Mouse (Mus musculus) lung, postnatal 14 days (tissue): ENCODE data around the gene Armc9.

ENCODE experiments used
- DNase-seq: peaks from one replicate; pipeline ENCODE4 v3.0.0; 2021

Armc9 gene

DNA sequence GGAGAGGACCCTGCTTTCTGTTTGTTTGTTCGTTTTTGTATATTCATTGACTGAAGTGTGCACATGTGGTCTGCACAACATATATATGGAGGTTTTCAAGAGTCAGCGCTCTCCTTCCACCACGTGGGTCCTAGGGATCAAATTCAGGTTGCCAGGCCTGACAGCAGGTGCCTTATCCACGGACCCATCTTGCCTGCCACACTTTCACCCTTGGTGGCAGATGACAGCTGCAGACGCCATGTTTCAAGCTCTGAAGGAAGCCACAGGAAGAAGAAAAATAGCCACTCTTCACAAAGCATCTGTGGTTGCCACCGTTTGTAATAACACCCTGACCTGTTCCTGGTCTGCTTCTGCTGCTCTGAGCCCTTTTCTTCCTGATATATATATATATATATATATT is 130.7 kb downstream of the Armc9 start:
- no peak for DNase-seq

DNA sequence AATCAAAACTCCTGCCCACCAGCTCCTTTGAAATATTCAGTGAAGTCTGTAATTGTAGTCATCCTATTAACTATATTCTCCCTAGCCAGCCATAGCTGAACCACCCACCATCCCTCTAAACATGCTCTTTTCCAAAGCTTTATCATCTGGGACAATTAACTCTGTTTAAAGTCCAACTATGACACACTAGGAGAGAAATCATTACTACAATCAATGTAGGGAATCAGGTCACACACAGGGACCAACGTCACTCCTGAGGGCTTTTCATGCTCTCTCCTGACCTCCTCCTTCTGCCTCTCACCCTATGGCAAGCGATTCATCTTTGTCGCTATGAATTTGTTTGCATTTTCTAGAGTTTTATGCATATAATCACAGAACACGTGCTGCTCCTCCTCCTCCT is 132.9 kb downstream of the Armc9 start:
- DNase-seq = no peak

DNA sequence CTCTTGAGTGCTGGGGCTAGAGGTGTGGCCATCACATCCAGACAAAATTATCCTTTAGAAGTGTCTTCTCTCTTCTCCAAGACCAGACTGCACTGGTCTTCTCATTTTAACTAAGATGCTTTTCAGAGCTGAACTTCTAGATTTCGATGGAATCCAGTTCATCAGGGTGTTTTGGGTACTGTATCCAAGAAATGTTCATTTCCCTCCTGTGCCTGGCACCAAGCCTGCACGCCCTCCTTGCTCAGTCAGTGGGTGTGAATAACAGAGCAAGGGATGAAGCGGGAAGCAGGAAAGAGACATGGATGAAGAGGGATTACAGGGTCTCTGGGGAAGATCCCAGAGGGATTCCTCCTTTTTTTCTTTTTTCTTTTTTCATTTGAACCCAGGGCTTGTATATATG is 135.9 kb downstream of the Armc9 start:
- DNase-seq = no peak

DNA sequence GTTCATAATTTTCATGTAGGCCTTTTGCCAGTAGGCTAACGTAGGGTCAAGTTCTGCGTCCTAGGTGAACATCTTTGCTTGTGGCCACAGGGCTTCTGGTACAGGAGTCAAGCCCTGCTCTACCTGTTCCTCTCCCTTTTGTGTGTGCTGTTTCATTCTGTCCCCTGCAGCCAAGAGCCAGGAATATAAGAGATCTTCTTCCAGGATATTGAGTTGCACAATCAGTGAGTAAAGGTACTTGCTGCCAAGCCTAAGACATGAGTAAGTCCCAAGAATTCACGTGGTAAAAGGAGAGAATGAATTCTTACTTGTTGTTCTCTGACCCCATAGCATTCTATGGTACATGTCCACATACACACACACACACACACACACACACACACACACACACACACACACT is 138.5 kb downstream of the Armc9 start:
- no peak for DNase-seq

DNA sequence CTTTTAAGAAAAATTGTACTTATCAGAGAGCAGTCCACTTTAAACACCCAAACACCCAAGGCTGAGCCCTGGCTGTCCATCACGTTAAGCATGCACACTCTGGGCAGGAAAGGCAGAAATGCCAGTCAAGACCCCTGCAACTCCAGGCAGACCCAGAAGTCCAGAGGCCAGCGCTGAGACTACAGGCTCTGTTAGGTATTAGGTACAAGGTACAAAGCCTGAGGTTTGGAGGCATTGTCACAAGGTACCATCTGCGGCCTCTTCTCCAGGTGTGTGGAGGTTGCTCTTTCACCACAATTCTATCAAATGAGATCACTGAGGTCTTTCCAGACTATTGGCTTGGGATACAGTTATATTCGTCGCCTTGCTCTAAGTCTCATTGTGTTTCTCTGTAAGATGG is 139.3 kb downstream of the Armc9 start:
- no peak for DNase-seq

DNA sequence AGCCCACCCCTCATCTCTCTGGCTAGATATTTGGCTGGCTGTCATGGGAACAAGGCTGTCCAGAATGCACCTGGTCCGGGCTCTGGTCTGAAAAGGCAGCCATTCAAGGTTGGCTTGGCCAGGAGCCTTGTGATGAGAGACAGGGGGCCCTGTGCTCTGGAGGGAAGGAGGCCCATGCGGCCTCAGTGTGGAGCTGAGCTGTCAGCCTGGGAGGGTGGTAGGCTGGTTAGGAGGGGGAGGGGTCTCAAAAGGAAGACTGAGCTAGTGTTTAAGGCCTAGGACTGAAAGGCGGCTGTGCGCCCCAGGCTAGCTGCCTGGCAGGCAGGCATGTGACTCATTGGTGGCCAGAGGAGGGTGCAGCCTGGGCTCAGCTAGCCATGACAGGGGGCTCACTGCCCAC is 139.9 kb downstream of the Armc9 start:
- no peak for DNase-seq

DNA sequence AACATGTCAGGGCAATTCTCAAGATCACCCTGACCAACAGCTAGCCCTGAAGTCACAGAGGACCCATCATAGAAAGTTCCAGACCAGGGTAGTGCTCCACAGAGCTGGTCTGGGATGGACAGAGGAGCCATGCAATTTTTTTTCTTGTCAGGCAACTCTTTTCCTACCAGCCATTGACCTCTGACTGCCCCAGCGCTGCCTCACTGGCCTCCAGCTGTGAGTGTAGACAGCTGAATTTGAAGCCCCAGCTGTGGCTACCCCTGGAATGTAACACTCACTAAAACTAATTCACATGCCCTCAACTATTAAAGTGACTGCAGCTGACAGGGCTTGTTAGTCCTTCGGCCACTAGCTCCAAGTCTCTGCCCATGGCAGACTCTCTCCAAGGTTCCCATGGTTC is 145.5 kb downstream of the Armc9 start:
- DNase-seq = no peak

DNA sequence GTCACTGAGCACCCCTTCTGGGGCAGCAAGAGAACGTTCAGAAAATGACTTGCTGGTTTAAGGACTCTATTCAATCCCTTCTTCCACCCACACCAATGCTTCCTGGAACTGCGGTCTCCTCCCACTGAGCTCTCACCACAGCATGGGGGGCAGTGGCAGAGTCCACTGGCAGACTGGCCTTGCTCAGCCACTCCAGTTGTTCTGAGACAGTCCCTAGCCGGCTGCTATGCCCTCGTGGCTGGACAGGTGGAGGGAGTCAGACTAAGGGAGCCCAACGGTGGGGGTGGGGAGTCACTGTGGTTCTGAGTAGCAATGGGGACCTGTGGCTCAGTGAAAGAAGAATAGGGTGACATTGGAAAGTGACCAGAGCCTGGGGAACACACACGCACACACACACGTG is 146.2 kb downstream of the Armc9 start:
- no peak for DNase-seq

DNA sequence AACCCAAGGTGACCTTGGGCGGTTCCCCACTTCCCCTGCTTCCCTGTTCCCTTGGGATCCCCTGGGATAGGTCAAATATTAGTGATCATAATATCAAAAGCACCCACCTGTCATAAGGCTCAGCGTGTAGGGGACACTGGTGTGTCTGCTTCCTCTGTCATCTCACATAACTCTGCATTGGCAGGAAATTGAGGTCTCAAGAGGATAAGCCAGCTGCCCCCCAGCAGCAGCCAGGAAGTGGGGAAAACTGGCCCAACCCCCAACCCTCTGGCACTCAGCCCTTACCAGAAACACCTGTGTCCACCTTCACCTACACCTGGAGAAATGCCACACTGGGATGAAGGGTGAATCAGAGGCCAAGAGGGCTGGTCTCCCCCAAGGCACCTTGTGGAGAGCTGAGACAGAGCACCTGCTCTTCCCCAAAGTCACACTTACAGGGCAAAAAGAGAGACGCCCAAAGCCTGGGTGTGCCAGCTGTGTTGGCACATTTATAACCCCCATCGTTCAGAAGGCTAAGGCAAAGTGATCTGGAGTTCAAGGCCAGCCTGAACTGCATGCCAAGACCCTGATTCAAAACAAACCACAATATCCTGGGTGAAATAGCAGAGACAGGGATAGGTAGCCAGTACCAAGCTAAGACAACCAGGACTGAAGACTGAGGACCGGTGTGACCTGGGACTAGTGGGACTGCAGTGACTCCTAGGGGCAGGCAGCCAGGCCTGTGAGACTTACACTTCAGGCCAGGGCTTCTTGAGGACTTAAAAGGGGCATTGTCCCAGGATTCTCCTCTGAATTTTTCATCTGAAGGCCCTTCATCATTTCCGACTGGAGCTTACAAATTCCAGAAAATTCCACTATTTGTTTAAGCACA is 146.9 kb downstream of the Armc9 start:
- DNase-seq = no peak

DNA sequence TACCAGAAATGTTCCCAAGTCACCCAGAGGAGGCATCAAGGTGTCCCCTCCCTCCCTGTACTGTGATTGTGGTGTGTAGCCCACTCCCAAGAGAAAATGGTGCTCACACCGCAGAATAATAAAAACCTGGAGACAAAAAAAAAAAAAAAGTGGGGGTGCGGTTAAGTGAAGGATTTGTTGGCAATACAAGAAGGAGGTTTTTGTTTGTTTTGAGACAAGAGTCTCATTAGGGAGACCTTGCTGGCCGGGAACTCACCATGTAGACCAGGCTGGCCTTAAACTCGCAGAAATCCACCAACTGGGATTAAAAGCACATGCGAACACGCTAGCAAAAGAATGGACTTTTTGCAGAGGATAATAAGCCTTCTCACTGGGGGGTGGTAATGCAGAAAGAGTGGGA is 148.0 kb downstream of the Armc9 start, which contains the start of gene B3gnt7:
Gene B3gnt7 (plus strand): TSS at position 301 of the 400 bp plus-strand sequence.
- no peak for DNase-seq

DNA sequence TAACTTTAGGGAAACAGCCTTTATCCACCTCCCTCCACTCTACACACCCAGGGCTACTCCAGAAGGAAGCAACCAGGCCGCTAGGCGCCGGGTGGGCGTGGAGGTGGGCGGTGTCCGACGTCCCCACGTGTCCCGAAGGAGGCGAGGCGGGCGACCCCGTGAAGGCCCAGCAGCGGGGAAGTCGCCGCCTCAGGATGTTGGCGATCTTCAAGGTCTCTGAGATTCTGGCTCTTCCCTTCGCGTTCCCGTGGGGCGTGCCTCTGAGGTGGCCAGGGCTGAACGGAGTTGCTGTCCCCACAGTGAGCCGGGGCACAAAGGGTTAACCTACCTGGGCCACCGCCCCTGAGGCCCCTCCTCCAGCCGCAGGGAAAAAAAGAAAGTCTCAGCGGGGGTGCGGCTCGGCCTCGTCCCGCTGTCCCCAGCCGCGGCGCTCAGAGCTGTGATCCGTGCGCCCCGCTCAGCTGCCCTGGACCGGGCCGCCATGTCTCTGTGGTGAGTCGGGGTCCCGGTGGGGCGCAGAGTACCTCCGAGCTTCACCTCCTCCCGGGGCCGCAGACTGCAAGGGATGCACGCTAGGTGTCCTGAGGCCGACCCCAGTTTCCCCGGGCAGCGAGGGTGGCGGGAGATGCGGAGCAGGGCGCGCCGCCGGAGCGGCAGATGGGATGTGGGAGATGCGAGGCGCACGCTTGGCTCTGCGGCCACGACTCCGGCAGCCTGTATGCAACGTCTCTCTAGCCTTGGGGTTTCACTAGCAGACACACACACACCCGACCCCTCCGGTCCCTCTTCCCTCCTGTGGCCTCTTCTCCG is 148.7 kb downstream of the Armc9 start:
- peak; percentile 61 for DNase-seq

DNA sequence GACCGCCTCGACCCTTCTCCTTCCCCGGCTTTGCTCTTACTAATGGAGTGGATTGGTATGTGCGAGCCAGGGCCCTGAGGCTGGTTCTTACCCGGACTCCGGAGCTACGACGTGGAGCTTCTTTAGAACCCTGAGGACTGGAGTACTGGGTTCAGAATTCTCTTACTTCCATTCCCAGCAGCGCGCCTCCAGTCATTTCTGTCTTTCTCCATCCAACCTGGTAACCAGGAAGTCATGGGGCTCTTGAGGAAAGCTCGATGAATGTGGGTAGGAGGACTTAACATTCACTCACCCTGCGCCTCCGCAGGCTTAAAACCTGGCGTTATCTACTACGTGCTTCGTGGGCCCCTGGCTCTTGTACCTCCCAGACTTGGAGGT is 149.3 kb downstream of the Armc9 start:
- no peak for DNase-seq

DNA sequence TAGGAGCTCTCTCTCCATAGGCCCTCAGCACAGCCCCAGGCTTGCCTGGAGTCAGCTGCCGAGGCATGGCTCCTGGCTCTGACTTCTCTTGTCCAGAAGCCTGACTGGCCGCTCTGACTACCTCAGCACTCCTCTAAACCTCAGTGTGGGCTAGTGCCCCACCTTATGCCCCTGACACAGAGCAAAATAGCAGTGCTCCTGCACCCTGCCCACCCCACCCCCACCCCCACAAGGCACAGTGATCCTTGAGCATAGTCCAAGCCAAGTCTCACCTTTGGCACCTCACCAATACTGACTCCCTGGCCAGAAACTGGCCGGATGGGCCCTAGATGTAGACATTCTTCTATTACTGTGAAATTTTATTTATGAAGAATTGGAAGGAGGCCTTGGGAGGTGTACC is 152.1 kb downstream of the Armc9 start:
- no peak for DNase-seq

DNA sequence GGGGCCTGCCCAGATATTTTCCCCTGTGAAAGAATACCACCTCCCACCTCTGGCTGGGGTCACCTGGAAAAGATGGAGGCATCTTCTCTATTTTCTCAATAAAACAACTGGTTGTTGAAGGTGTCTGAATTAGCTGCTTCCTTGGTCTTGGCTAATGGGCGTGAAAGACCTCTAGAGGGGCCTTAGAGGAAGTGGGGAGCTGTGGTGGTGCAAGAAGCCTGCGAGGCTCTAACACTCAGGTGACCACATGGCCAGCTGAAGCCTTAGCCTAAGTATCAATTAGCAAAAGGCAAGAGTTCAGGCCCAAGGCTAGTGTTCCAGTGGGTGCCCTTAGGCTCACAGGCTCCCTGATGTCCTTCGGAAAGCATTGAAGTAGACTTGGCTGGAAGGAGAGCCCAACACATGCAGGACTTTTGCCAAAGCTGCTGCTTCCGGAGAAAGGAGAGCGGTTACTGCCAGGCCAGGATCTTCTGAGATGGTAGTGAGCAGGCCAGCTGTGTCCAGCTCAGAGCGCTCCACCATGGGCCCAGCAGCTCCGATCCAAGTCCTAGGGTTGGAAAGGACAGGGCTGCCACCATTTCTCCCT is 152.7 kb downstream of the Armc9 start:
- no peak for DNase-seq

DNA sequence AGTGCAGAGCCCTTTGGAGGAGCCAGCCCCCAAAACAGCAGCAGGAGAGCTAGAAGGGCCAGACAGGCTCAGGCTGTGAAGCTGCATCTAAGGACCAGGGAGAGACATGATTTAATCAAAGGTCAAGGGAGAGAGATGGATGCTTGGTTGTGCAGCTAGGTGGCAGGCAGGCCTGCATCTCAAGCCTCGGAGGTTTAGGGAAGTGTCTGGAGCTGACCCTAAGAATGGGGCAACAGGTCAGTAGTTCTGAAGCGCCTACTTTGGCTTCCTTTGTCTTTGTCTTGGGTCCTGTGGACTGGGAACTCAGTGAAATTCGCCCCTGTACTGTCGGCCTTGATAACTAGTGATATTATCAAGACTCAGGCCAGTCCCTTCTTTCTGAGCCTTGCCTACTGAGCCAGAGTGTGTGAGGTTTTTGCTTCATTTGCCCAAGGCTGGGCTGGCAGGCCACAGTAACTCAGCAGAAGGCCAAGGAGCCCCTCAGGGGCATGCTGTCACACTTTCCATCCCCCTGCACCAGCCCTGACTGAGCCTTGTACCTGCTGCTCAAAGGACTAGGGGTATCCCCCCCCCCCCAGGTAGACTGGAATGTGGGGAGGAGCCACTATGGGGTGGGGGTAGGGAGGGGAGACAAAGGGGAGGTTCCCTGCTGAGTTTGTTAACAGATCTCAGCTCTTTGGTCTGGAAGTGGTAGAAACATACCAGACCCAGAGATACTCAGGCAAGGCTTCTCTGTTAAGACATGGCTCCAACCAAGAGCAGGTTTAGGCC is 153.5 kb downstream of the Armc9 start:
- DNase-seq = no peak

DNA sequence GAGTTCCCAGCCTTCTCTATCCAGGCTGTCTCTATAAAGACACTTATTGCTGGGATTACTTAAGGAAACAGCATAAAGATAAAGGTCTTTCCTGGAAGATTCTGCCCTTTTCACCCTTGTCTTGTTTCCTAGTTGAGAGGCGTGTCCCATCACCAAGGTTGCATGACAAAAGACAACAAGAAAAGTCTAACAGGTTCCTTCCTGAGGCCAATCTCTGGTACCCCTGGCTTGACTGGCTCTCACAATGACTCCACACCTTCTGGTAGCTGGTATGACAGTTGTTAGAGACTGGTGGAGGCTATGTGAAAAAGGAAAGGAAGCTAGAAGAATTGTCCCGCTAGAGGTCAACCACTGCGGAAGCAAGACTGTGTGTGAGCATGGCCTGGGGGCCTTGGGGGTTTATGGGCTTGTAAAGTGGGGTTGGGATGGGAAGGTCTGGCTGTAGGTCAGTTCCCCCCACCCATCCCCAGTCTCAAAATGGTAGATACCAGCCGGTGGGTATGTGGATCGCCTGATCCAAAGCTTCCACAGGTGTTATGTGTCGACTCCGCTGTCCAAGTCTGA is 154.8 kb downstream of the Armc9 start:
- no peak for DNase-seq

DNA sequence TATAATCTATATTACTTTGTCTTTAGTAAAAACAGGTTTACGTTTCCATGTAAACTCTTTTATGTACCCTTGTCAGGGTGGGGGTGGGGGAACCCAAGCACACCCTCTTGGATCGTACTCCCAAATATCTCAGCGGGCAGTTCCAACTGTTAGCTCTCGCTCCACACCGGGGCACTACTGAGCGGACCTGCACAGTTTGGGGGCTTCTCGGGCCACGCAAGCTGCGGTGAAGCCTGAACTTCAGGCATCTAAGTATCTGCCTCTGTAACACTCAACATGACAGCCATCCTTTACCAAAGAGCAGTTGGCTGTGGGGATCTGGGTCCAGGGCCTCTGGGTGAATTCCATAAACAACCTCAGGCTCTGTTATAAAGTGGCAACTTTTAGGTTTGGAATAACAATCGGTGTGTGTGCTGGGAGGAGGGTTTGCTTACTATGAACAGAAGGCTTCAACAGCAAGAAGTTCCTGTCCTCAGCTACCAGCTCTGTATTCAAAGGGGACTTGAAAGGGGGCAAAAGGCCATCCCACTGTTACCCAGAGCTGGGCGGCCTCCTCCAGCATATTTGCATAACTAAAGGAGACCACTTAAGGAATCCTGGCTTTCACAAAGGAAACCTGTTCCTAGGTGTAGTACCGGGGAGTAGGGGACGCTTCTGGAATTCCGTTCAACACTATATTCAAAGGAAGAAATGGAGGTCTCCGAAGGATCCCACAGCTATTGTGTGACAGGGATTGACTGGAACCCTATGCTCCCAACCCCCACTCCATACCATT is 156.1 kb downstream of the Armc9 start:
- DNase-seq = no peak

DNA sequence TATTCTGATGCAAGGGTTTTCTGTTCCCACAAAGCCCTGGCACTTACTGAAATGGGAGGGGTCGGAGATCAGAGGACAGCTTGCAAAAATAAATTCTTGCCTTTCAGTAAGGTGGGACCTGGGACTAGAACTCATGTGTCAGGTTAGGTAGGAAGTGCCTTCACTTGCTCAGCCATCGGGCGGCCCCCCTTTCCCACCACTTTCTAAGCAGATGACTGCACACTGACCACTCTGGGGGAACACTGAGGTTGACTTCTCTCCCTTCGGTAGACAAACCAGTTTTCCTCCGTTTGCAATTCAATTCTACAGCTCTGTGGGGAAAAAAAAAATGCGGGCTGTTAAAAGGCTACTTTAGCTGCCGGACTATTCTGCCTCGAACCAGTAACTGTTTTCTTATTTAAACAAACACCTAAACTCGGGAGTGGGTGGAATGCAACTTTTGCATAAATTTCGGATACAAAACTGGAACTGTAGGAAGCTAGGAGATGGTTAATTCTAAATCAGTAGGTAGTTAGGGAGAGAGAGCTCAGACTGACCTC is 157.0 kb downstream of the Armc9 start:
- no peak for DNase-seq

DNA sequence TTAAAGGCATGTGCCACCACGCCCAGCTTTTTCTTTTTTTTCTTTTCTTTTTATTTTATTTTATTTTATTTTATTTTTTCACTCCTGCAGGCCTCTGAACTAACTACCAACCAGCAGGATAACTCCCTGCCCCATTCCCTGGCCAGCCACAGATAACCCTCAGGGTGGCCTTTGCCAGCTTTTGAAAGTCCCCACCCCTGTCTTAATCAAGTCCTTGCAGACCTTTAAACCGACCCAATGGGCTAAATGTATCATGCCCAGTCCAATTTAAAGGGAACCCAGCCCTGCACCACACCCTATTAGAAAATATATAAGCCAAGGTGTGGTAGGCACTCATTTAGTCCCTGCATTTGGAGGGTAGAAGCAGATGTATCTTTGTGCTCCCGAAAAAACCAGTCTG is 157.7 kb downstream of the Armc9 start:
- DNase-seq = no peak

DNA sequence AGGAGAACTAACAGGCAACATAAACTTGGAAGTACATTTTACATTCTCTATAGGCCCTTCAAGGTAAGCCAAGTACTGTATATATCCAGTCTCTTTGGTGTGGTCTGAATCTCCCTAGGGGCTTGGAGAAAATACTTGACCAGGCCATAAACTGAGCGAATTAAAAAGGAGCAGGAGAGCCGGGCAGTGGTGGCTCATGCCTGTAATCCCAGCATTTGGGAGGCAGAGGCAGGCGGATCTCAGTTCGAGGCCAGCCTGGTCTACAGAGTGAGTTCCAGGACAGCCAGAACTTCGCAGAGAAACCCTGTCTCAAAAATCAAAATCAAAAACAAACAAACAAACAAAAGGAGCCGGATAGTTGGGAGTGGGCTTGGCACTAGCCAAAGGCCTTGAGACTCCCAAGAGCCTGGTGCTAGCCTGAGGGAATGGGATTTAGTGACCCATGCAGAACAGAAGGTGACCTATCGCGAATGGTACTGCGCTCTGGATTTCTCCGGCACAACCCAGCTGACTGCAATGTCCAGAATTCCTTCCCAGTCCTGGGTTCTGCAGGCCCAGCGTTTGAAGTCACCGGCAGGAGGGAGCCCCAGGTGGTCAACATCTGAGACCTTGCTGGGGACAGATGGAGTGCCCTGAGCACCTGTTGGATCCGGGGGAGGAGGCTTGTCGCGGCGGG is 158.7 kb downstream of the Armc9 start:
- DNase-seq = no peak

DNA sequence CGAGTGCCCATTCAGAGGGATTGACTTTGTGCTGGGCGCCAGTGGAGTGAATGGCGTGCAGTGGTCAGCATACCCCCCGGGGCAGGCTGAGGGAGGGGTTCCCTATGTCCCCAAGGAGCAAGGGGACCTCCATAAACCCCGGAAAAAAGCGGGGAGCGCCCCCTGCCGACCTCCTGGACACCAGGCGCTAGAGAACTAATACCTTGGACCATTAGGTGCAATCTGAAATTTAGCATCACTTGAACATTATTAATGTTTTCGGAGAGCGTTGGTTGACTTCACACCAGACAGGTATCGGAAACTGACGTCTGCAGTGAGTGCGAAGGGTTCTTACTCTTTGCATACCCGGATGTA is 159.2 kb downstream of the Armc9 start:
- DNase-seq = peak; percentile 53
